ENCODE assay signal across 19 mouse cellular contexts in genomic region chr1:74519875-74520274, GRCm38 (mm10). TPM values are rescaled to one million over a fixed set of nuclear protein-coding genes. Genes with fewer than 3 reads are reported as not detected.
"Had no signal": no experiment of that assay in that cellular context is flagged by ENCODE, and none has a peak within 500 bp of the region (broad histone marks: within the 10 kb centered on the region; RNA-seq: fewer than 3 reads in every experiment).

No protein-coding gene starts in this region.

- H3K27me3 ChIP-seq: neural tube, embryonic 13.5 days; neural tube, embryonic 15.5 days; stomach, embryonic 15.5 days had no signal

- H3K9me3 ChIP-seq: neural tube, embryonic 13.5 days; neural tube, embryonic 15.5 days; stomach, embryonic 15.5 days had no signal

- H3K27ac ChIP-seq: neural tube, embryonic 13.5 days; neural tube, embryonic 15.5 days; stomach, embryonic 15.5 days; stomach, postnatal 0 days had no signal

- H3K9ac ChIP-seq: neural tube, embryonic 13.5 days; neural tube, embryonic 15.5 days; stomach, embryonic 15.5 days had no signal

- H3K4me1 ChIP-seq: neural tube, embryonic 13.5 days; neural tube, embryonic 15.5 days; stomach, embryonic 15.5 days had no signal

- H3K4me3 ChIP-seq: neural tube, embryonic 13.5 days; neural tube, embryonic 15.5 days; stomach, embryonic 15.5 days had no signal

- DNase-seq: retina, postnatal 1 day; right cerebral cortex, adult 18-20 months; right cerebral cortex, postnatal 14 days; right cerebral cortex, postnatal 25 days; right cerebral cortex, postnatal 4 days; spleen, adult 18-20 months; thymus, adult 18-20 months; thymus, adult 2 months; thymus, postnatal 14 days; thymus, postnatal 25 days; thymus, postnatal 36 days; thymus, postnatal 4 days had no signal

RNA-seq across cellular contexts. Expression of gene Plcd4, which starts 22.8 kb away (rescaled TPM):
- polyA plus RNA-seq: small intestine, adult 2 months; spleen, adult 2 months; stomach, embryonic 14.5 days had no signal
